Mouse (Mus musculus) erythroblast, embryonic 14.5 days (primary cell): ENCODE results near the gene Olfr872.

Experiments
- GATA1 ChIP-seq: IDR thresholded peaks from 2 replicates; pipeline ENCODE4 v1.6.1; 2012; ENCODE audit warnings: low read length, inconsistent platforms, mixed read lengths
- TAL1 ChIP-seq: IDR thresholded peaks from 3 replicates; pipeline ENCODE4 v1.6.1; 2012; ENCODE audit warnings: low read length, inconsistent platforms, mixed read lengths

- TF ChIP-seq TAL1 (no peak), GATA1 (no peak)
Measured at GRCm38 (mm10) chr9:20237378-20237777, 459 bp downstream of the Olfr872 start.
